Mouse (Mus musculus) C2C12 (cell line): ENCODE measurements at regions not wholly inside any gene's neighbourhood (a gene's known extent, or its start where the extent isn't known, plus 50 kb on each side); places are given as distances from the start of the nearest gene placed in this dataset.

ENCODE experiments used
- H3K27me3 ChIP-seq: one replicate; pipeline ENCODE4 v1.6.1; 2011; ENCODE audit not compliant: control insufficient read depth, insufficient read depth, insufficient read length
- H3K36me3 ChIP-seq: one replicate; pipeline ENCODE4 v1.6.1; 2011; ENCODE audit not compliant: control insufficient read depth, insufficient read depth
- H3K4me3 ChIP-seq: one replicate; pipeline ENCODE4 v1.5.1; 2011; ENCODE audit warnings: mild to moderate bottlenecking, control low read depth; ENCODE audit not compliant: poor library complexity, insufficient read depth, severe bottlenecking
- H3K79me2 ChIP-seq: one replicate; pipeline ENCODE4 v1.6.1; 2011; ENCODE audit not compliant: control insufficient read depth, insufficient read depth
- H3K79me3 ChIP-seq: one replicate; pipeline ENCODE4 v1.6.1; 2011; ENCODE audit warnings: low read depth, control low read depth
- H3ac ChIP-seq: one replicate; pipeline ENCODE3; 2011; ENCODE audit warnings: low read depth; ENCODE audit not compliant: control insufficient read depth, insufficient read length
- CEBPB ChIP-seq: IDR thresholded peaks from one replicate; pipeline ENCODE4 v1.6.1; 2011; ENCODE audit warnings: low read depth, mild to moderate bottlenecking, control low read depth, moderate library complexity
- CTCF ChIP-seq: IDR thresholded peaks from one replicate; pipeline ENCODE4 v1.5.1; 2011; ENCODE audit not compliant: control insufficient read depth, insufficient read depth, insufficient read length
- FOSL1 ChIP-seq: IDR thresholded peaks from one replicate; pipeline ENCODE4 v1.8.0; 2011; ENCODE audit warnings: mild to moderate bottlenecking, low read length; ENCODE audit not compliant: poor library complexity, insufficient read depth, severe bottlenecking
- MAX ChIP-seq: IDR thresholded peaks from one replicate; pipeline ENCODE4 v1.6.1; 2011; ENCODE audit warnings: mild to moderate bottlenecking, control low read depth
- MYOD1 ChIP-seq: IDR thresholded peaks from one replicate; pipeline ENCODE4 v1.6.1; 2011; ENCODE audit warnings: low read depth; ENCODE audit not compliant: control insufficient read depth, insufficient read length
- MYOG ChIP-seq: IDR thresholded peaks from one replicate; pipeline ENCODE4 v1.6.1; 2011; ENCODE audit not compliant: control insufficient read depth, insufficient read length; ENCODE audit errors: extremely low read depth
- USF1 ChIP-seq: IDR thresholded peaks from one replicate; pipeline ENCODE4 v1.6.1; 2011; ENCODE audit warnings: low read depth, mild to moderate bottlenecking, control low read depth, moderate library complexity

DNA sequence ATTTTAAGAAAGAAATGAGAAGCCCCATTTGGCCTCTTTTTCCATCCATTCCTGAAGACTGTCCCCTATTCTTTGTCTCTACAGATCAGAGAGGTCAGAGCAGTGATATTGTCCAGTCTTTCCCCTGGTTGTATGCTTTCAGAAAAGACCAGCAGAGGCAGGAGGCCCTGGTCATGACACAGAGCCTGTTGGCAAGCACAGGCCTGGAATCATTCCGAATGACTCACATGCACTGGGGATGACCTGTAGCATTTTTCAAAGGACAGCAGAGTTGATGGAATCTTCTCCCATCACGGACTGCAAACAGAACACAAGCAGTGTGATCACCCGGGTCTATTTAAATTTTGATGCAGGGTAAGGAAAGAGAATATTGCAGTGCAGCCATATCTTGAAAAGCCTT is 50.2 kb upstream of the Nxt1 start:
- H3K4me3 ChIP-seq: no peak overlapping the region
- H3K27me3 ChIP-seq: no peaks in the 10 kb centered on the region
- no peak for TF ChIP-seq MAX
- no peak for TF ChIP-seq USF1
- TF ChIP-seq CTCF: no peak
- TF ChIP-seq MYOG: no peak
- TF ChIP-seq MYOD1: no peak
- no peak for TF ChIP-seq CEBPB
- no peak for TF ChIP-seq FOSL1
- H3K79me2 ChIP-seq: no peaks in the 10 kb centered on the region
- H3ac ChIP-seq: no peak overlapping the region
- H3K79me3 ChIP-seq: no peaks in the 10 kb centered on the region
- H3K36me3 ChIP-seq: no peaks in the 10 kb centered on the region

- H3K27me3 ChIP-seq: no peaks in the 10 kb centered on the region
- H3K4me3 ChIP-seq: no peak overlapping the region
- H3K79me3 ChIP-seq: no peaks in the 10 kb centered on the region
- no peaks in the 10 kb centered on the region for H3K36me3 ChIP-seq
- H3K79me2 ChIP-seq: no peaks in the 10 kb centered on the region
- TF ChIP-seq MYOG (no peak), MYOD1 (no peak), USF1 (no peak)
- H3ac ChIP-seq: no peak overlapping the region
Observed at GRCm38 (mm10) chr2:148611911-148612310, 60.5 kb upstream of the Nxt1 start.

DNA sequence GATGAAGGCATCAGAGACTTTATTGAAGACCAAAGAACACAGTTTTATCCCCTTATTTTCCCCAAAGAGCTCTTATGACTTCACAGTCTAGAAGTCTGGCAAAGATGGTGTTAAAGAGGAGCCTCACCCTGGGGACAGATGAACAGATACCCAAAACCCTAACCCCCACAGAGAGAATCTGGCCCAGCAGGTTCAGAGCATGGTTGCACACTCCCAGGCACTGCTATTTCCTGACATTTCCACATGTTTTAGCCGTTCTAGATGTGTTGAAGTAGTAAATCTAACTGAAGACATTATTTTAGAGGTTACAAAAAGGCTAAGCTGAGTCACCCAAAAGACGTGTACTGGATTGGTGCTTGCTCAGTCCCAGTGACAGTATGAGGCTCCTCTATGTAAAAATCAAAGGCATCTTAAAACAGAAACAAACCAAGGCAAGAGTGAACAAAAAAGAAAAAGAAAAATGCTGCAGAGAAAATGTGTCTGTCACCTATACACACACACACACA is 66.9 kb upstream of the Nxt1 start:
- H3K27me3 ChIP-seq: no peaks in the 10 kb centered on the region
- no peak for TF ChIP-seq MYOD1
- no peak for TF ChIP-seq MAX
- TF ChIP-seq USF1: no peak
- no peak for TF ChIP-seq MYOG
- no peak for TF ChIP-seq FOSL1
- TF ChIP-seq CTCF: no peak
- TF ChIP-seq CEBPB: no peak
- H3ac ChIP-seq: no peak overlapping the region
- no peak overlapping the region for H3K4me3 ChIP-seq
- no peaks in the 10 kb centered on the region for H3K79me2 ChIP-seq
- no peaks in the 10 kb centered on the region for H3K36me3 ChIP-seq
- H3K79me3 ChIP-seq: no peaks in the 10 kb centered on the region

- Histone ChIP-seq H3K79me3 (no peaks in the 10 kb centered on the region), H3K4me3 (no peak overlapping the region), H3K36me3 (no peaks in the 10 kb centered on the region), H3ac (no peak overlapping the region), H3K27me3 (no peaks in the 10 kb centered on the region), H3K79me2 (no peaks in the 10 kb centered on the region)
- TF ChIP-seq CTCF (no peak), MYOG (no peak), MYOD1 (no peak), CEBPB (no peak), FOSL1 (no peak), USF1 (no peak), MAX (no peak)
Observed at GRCm38 (mm10) chr2:148603951-148604350, 68.5 kb upstream of the Nxt1 start.

DNA sequence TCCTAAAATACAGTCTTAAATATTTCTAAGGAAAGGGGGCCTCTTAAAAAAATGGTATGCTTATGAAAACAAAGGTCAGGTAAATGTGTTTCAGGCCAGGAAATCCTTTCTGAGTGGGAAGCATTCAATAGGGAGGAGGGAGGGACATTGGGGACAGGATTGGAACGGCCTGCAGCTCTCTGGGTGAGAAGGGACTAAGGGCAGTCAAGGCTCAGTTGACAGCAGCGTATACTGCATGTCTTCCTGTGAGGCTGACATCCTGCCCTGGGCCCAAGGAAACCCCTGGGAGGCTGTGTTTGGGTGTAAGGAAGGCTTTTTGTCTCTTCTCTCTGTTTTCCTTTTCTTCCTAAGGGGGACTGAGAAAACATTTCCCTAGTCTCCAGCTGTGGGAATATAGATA is 69.1 kb upstream of the Nxt1 start:
- H3K27me3 ChIP-seq: no peaks in the 10 kb centered on the region
- H3ac ChIP-seq: no peak overlapping the region
- no peak for TF ChIP-seq CEBPB
- TF ChIP-seq MYOG: no peak
- TF ChIP-seq MYOD1: no peak
- H3K4me3 ChIP-seq: no peak overlapping the region
- H3K36me3 ChIP-seq: no peaks in the 10 kb centered on the region
- H3K79me2 ChIP-seq: no peaks in the 10 kb centered on the region
- no peaks in the 10 kb centered on the region for H3K79me3 ChIP-seq

GRCm38 (mm10) chr2:148599498-148599897 is 72.9 kb upstream of the Nxt1 start:
- Histone ChIP-seq H3K4me3 (no peak overlapping the region), H3K27me3 (no peaks in the 10 kb centered on the region)
- no peak for TF ChIP-seq FOSL1

GRCm38 (mm10) chr2:148596966-148597365 is 75.4 kb upstream of the Nxt1 start:
- no peaks in the 10 kb centered on the region for H3K79me3 ChIP-seq
- TF ChIP-seq MYOG: no peak
- no peak for TF ChIP-seq CTCF
- no peak for TF ChIP-seq CEBPB
- TF ChIP-seq FOSL1: no peak
- TF ChIP-seq MYOD1: no peak
- TF ChIP-seq MAX: no peak
- no peak for TF ChIP-seq USF1

More at GRCm38 (mm10) chr2:148599498-148599897, 72.9 kb upstream of the Nxt1 start:
- no peaks in the 10 kb centered on the region for H3K79me3 ChIP-seq
- H3K79me2 ChIP-seq: no peaks in the 10 kb centered on the region
- H3ac ChIP-seq: no peak overlapping the region
- no peaks in the 10 kb centered on the region for H3K36me3 ChIP-seq

More at GRCm38 (mm10) chr2:148596966-148597365, 75.4 kb upstream of the Nxt1 start:
- Histone ChIP-seq H3K4me3 (no peak overlapping the region), H3K27me3 (no peaks in the 10 kb centered on the region), H3K79me2 (no peaks in the 10 kb centered on the region), H3K36me3 (no peaks in the 10 kb centered on the region), H3ac (no peak overlapping the region)
